Mouse (Mus musculus) bone marrow, adult 2 months (tissue): ENCODE data around the gene Banp.

Experiments used
- CTCF ChIP-seq: fragments of 200-500 bp; IDR thresholded peaks from 2 replicates; pipeline ENCODE4 v1.5.1; 2011; ENCODE audit warnings: low read length, control low read depth; ENCODE audit not compliant: control insufficient read depth, insufficient read depth
- POLR2A ChIP-seq: fragments of 200-500 bp; IDR thresholded peaks from 2 replicates; pipeline ENCODE4 v1.6.1; 2011; ENCODE audit warnings: low read depth, mild to moderate bottlenecking, control low read depth, low read length, borderline replicate concordance; ENCODE audit not compliant: control insufficient read depth

DNA sequence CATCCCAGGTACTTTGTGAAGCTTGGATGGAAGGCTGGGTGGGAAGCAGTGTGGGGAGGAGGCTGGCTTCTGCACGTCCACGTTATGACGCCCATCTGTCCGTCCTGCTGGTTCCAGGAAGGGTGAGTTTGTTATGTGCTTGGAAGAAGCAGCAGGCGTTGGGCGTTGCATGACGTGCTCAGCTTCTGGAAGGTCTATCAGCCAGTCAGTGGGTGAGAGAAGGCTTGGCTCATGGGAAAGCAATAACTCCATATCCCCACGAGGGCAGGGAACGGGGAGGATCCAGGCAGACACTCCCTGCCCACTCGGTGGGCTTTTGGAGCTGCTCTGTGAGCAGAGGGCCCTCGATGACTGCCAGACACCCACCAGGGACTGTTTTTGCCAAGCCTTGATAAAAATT is 119.7 kb downstream of the Banp start:
- TF ChIP-seq POLR2A, result no peak
- TF ChIP-seq CTCF, result no peak
